Mouse (Mus musculus) c-Kit-negative CD71-positive TER-119-positive erythroid progenitor cells, embryonic 14.5 days (primary cell): Measurements from ENCODE around the gene Art2b.
"Not testable (repeated sequence)": the region's sequence is repeated elsewhere in the genome, so short reads cannot be mapped to it uniquely, and the experiment has no call there.

Experiments used
- DNase-seq: peaks from one replicate; pipeline ENCODE4 v3.0.0-alpha.2; 2013; ENCODE audit warnings: low read depth, low spot score

Gene Art2b

GRCm38 (mm10) chr7:101559393-101559792 is 26.0 kb downstream of the Art2b start:
- DNase-seq = not testable (repeated sequence)

- no peak for DNase-seq
These were observed 28.0 kb downstream of the Art2b start for GRCm38 (mm10) chr7:101557391-101557790.

GRCm38 (mm10) chr7:101555473-101555872 is 29.9 kb downstream of the Art2b start:
- not testable (repeated sequence) for DNase-seq

GRCm38 (mm10) chr7:101551530-101551929 is 33.9 kb downstream of the Art2b start:
- DNase-seq = no peak

GRCm38 (mm10) chr7:101550686-101551485 is 34.5 kb downstream of the Art2b start:
- DNase-seq = no peak

GRCm38 (mm10) chr7:101549266-101549665 is 36.1 kb downstream of the Art2b start:
- no peak for DNase-seq

GRCm38 (mm10) chr7:101547651-101548050 is 37.7 kb downstream of the Art2b start:
- DNase-seq = no peak

- DNase-seq = no peak
These were observed 43.7 kb downstream of the Art2b start for GRCm38 (mm10) chr7:101541734-101542133.

- no peak for DNase-seq
These were observed 44.3 kb downstream of the Art2b start for GRCm38 (mm10) chr7:101541132-101541531.

GRCm38 (mm10) chr7:101540684-101541083 is 44.7 kb downstream of the Art2b start:
- no peak for DNase-seq

- no peak for DNase-seq
These were observed 45.6 kb downstream of the Art2b start for GRCm38 (mm10) chr7:101539774-101540173.

- DNase-seq = no peak
These were observed 47.1 kb downstream of the Art2b start for GRCm38 (mm10) chr7:101538141-101538933.

GRCm38 (mm10) chr7:101537541-101537940 is 47.9 kb downstream of the Art2b start:
- no peak for DNase-seq

GRCm38 (mm10) chr7:101535517-101535916 is 49.9 kb downstream of the Art2b start:
- no peak for DNase-seq

GRCm38 (mm10) chr7:101535102-101535501 is 50.3 kb downstream of the Art2b start:
- no peak for DNase-seq

- DNase-seq = no peak
These were observed 51.0 kb downstream of the Art2b start for GRCm38 (mm10) chr7:101534428-101534827.
